Mouse (Mus musculus): Measurements from ENCODE around the gene Hectd3. TPM values are rescaled to one million over a fixed set of nuclear protein-coding genes. Genes with fewer than 3 reads are reported as not detected.

Gene Hectd3
- polyA plus RNA-seq, 1 experiment from 2014 or later: 24.0 TPM

GRCm38 (mm10) chr4:117002543-117003521 lies 7.7 kb downstream of the Hectd3 start:
- Histone ChIP-seq H3K4me3 (ENCODE audit: inconsistent target) (no peak overlapping the region), H3K36me3 (ENCODE audit: inconsistent target) (peaks cover 59% of the 10 kb centered on the region), H3K27ac (no peak overlapping the region), H3K79me2 (ENCODE audit: inconsistent target) (no peaks in the 10 kb centered on the region)
- WGBS (ENCODE audit: missing documents): 81% methylated on average over 35 of the region's 38 CpGs

- peaks cover 46% of the 10 kb centered on the region for H3K36me3 ChIP-seq (ENCODE audit: inconsistent target)
- WGBS (ENCODE audit: missing documents): 100% methylated on average over 4 of the region's 4 CpGs
Observed at GRCm38 (mm10) chr4:117004649-117005048, 9.5 kb downstream of the Hectd3 start.

DNA sequence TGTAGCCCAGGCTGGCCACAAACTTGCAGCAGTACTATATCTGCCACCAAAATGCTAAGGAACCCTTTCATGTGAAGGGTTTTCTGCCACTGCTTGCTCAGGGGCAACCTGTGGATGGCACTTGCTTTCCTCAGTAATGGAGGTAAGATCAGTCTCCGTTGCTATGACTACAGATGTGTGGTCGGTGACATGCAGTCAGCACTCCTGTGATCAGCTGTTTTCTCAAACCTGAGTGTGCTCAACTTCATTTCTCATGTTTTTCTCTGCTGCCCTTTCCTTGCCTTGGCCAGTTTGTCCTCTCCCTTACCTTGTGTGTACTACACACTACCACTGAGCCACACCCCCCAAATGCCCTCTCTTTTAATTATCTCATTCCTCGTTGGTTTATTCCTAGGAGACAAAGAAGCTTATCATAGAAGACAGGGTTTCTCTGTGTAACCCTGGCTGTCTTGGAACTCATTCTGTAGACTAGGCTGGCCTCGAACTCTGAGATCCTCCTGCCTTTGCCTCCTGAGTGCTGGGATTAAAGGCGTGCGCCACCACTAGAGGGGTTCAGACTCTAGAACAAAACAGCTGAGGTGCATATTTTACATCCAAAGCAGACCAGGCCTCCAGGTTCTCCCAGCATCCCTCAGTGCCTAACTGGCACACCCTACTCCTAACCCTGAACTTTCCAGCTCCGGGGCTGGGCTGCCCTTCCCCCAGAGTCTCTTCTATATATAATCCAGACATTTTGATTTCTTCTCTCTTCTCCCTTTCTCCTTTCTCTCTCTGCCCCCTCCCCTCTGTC lies 10.7 kb downstream of the Hectd3 start:
- Histone ChIP-seq H3K27ac (no peak overlapping the region), H3K4me3 (ENCODE audit: inconsistent target) (no peak overlapping the region), H3K79me2 (ENCODE audit: inconsistent target) (no peaks in the 10 kb centered on the region), H3K36me3 (ENCODE audit: inconsistent target) (peaks cover 34% of the 10 kb centered on the region)
- 88% methylated on average over 7 of the region's 7 CpGs for WGBS (ENCODE audit: missing documents)

More at GRCm38 (mm10) chr4:117004649-117005048, 9.5 kb downstream of the Hectd3 start:
- H3K27ac ChIP-seq: no peak overlapping the region
- no peak overlapping the region for H3K4me3 ChIP-seq (ENCODE audit: inconsistent target)
- H3K79me2 ChIP-seq (ENCODE audit: inconsistent target): no peaks in the 10 kb centered on the region

GRCm38 (mm10) chr4:117007058-117007457 lies 11.9 kb downstream of the Hectd3 start:
- no peak overlapping the region for H3K4me3 ChIP-seq (ENCODE audit: inconsistent target)
- 74% methylated on average over 3 of the region's 3 CpGs for WGBS (ENCODE audit: missing documents)
- no peak overlapping the region for H3K27ac ChIP-seq

DNA sequence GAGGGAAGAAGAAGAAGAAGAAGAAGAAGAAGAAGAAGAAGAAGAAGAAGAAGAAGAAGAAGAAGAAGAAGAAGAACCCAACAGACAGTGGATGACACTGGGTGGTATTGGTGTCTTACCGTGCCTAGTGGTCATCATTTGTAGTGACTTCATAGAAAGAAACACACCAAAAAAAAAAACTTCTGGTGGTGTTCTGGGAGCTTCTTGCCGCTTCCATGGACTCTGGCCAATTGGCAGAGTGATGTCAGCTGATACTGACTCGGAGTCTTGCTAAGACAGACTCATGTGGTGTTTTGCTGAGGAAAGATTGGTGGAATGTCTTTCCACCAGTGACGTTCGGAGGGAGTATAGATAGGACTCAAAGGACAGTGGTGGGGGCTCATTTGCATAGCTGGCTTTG lies 15.1 kb downstream of the Hectd3 start:
- Histone ChIP-seq H3K27ac (no peak overlapping the region), H3K36me3 (ENCODE audit: inconsistent target) (no peaks in the 10 kb centered on the region), H3K79me2 (ENCODE audit: inconsistent target) (no peaks in the 10 kb centered on the region), H3K4me3 (ENCODE audit: inconsistent target) (no peak overlapping the region)
- 98% methylated on average over 5 of the region's 5 CpGs for WGBS (ENCODE audit: missing documents)

More at GRCm38 (mm10) chr4:117007058-117007457, 11.9 kb downstream of the Hectd3 start:
- Histone ChIP-seq H3K36me3 (ENCODE audit: inconsistent target) (peaks cover 22% of the 10 kb centered on the region; the same call in 1 of the 2 replicates), H3K79me2 (ENCODE audit: inconsistent target) (no peaks in the 10 kb centered on the region)

GRCm38 (mm10) chr4:117013596-117013995 lies 18.5 kb downstream of the Hectd3 start:
- no peak overlapping the region for H3K27ac ChIP-seq
- H3K36me3 ChIP-seq (ENCODE audit: inconsistent target): no peaks in the 10 kb centered on the region
- no peak overlapping the region for H3K4me3 ChIP-seq (ENCODE audit: inconsistent target)
- no peaks in the 10 kb centered on the region for H3K79me2 ChIP-seq (ENCODE audit: inconsistent target)
- 80% methylated on average over 6 of the region's 6 CpGs for WGBS (ENCODE audit: missing documents)

- Histone ChIP-seq H3K4me3 (ENCODE audit: inconsistent target) (no peak overlapping the region), H3K27ac (no peak overlapping the region), H3K79me2 (ENCODE audit: inconsistent target) (peaks cover 1% of the 10 kb centered on the region; the same call in 1 of the 2 replicates), H3K36me3 (ENCODE audit: inconsistent target) (no peaks in the 10 kb centered on the region)
- WGBS (ENCODE audit: missing documents): 87% methylated on average over 4 of the region's 4 CpGs
Observed at GRCm38 (mm10) chr4:117014901-117015415, 19.8 kb downstream of the Hectd3 start.

GRCm38 (mm10) chr4:117017738-117018137 lies 22.6 kb downstream of the Hectd3 start:
- Histone ChIP-seq H3K4me3 (ENCODE audit: inconsistent target) (no peak overlapping the region), H3K36me3 (ENCODE audit: inconsistent target) (no peaks in the 10 kb centered on the region; the same call in 1 of the 2 replicates), H3K27ac (no peak overlapping the region), H3K79me2 (ENCODE audit: inconsistent target) (peaks cover 16% of the 10 kb centered on the region; the same call in 1 of the 2 replicates)
- WGBS (ENCODE audit: missing documents): 74% methylated on average over 2 of the region's 2 CpGs

DNA sequence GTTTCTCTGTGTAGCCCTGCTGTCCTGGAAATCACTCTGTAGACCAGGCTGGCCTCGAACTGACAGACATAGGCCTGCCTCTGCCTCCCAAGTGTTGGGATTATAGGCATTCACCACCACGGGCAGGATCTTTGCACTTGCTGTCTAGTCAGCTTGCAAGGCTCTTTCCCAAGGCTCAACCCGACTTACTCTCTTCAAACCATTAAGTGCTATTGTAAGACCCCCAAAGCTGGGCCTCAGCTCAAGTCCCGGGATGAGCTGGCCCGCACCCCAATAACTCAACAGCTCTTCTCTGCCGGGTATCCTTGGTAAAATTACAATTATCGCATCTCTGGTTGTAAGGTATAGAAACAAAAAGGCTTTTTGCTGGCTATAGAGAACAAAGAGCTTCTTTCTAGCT lies 23.2 kb downstream of the Hectd3 start:
- no peak overlapping the region for H3K4me3 ChIP-seq (ENCODE audit: inconsistent target)
- no peaks in the 10 kb centered on the region; the same call in 1 of the 2 replicates for H3K36me3 ChIP-seq (ENCODE audit: inconsistent target)
- WGBS (ENCODE audit: missing documents): 94% methylated on average over 7 of the region's 7 CpGs
- peaks cover 16% of the 10 kb centered on the region; the same call in 1 of the 2 replicates for H3K79me2 ChIP-seq (ENCODE audit: inconsistent target)
- no peak overlapping the region for H3K27ac ChIP-seq

DNA sequence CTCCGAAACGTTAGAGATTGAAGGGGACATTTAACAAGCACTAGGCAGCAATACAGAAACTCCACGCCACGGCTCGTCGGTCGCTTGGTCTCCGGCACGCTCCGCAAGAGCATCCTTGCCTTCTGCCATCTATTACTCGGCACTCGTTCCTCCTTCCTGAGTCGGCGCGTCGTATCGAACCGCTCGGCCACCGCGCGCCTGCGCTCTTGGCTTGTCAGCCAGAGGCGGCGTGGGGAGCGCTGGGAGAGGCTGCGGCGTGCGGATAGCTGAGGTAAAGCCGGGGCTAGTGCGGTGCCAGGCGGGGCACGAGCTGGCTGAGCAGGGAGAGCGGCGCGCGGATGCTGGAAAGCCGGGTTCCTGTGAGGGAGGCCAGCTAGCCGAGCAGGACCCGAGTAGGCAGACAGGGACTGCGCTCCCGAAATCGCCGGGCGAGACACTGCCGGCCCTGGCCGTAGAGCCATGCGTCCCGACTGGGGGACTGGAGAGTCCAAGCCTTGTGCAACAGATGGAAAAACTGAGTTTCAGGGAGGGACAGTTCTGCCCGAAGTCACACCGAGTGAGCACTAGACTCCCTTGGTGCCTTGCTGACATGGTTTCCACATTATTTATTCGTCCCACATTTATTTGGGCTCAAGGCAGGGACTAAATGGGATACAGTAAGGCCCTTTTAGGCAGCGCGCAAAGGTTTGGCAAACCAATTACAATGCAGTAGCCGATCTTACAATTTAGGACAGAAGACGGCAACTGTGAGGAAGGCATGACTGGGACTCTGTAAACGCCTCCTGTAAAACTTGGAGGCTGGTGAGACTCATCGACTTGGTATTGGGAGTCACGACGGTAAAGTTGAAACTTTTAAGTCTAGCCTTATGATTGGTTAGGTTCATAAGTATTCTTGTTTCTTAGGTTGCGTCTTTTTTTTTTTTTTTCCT lies 24.4 kb downstream of the Hectd3 start, which contains the start of gene Eif2b3:
Eif2b3 (plus strand) TSS at position 197 of the 929 bp plus-strand sequence.
- WGBS (ENCODE audit: missing documents): 1% methylated on average over 61 of the region's 61 CpGs
- no peak within 1 kb of the TSS for H3K27ac ChIP-seq
- peak within 1 kb of the TSS; percentile 61 for H3K4me3 ChIP-seq (ENCODE audit: inconsistent target)

GRCm38 (mm10) chr4:117023469-117023868 lies 28.4 kb downstream of the Hectd3 start:
- H3K79me2 ChIP-seq (ENCODE audit: inconsistent target): peaks cover 16% of the 10 kb centered on the region; the same call in 1 of the 2 replicates
- no peak overlapping the region for H3K4me3 ChIP-seq (ENCODE audit: inconsistent target)
- no peaks in the 10 kb centered on the region; the same call in 1 of the 2 replicates for H3K36me3 ChIP-seq (ENCODE audit: inconsistent target)
- WGBS (ENCODE audit: missing documents): 100% methylated on average over 4 of the region's 4 CpGs
- H3K27ac ChIP-seq: no peak overlapping the region

More for the DNA sequence above, 24.4 kb downstream of the Hectd3 start, which contains the start of gene Eif2b3:
- Histone ChIP-seq H3K79me2 (ENCODE audit: inconsistent target) (peaks cover 16% of the 10 kb centered on the region; the same call in 1 of the 2 replicates), H3K36me3 (ENCODE audit: inconsistent target) (no peaks in the 10 kb centered on the region; the same call in 1 of the 2 replicates)

- Histone ChIP-seq H3K27ac (no peak overlapping the region), H3K79me2 (ENCODE audit: inconsistent target) (no peaks in the 10 kb centered on the region), H3K36me3 (ENCODE audit: inconsistent target) (no peaks in the 10 kb centered on the region), H3K4me3 (ENCODE audit: inconsistent target) (no peak overlapping the region)
- 94% methylated on average over 1 of the region's 1 CpGs for WGBS (ENCODE audit: missing documents)
Observed at GRCm38 (mm10) chr4:117031105-117031504, 36.0 kb downstream of the Hectd3 start.

DNA sequence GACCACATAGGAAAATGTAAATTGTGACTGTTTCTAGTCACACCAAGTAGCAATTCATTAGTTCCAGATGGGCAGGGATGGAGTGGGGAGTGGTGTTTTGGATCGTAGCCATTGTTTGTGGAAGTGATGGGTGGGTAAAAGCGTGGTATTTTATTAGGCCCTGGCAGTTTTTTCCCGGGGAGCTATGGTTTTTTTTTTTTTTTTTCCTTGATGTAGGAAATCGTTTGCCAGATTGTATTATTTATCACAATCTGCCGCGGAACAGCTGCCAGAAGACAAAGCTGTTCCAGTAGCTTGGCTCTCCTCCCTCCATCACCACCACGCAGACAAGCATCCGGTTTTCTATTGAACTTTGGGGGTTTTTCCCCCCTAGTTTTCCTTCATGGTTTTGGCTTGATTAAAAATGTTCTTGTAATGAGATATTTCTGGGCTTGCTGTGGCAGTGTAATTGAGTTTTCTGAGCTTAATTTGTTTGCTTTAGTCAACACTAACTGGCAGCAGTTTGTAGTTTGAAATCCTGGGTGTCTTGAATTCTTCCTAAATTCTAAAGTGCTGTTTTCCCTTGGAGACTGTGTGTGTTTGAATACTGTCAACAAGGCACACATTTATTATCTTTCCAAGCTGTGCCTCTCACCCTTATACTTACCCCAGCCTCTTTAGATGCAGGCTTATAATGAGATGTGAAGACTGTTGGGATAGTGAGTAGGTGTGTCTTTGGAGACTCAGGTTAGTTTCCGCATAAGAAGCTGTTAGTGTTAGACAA lies 45.0 kb downstream of the Hectd3 start:
- no peak overlapping the region for H3K27ac ChIP-seq
- no peak overlapping the region for H3K4me3 ChIP-seq (ENCODE audit: inconsistent target)
- WGBS (ENCODE audit: missing documents): 81% methylated on average over 9 of the region's 9 CpGs
- H3K36me3 ChIP-seq (ENCODE audit: inconsistent target): no peaks in the 10 kb centered on the region
- H3K79me2 ChIP-seq (ENCODE audit: inconsistent target): no peaks in the 10 kb centered on the region; the same call in 1 of the 2 replicates

Data from macrophage (primary cell).